Mouse (Mus musculus) heart, embryonic 13.5 days (tissue): ENCODE measurements around the gene Pus1. TPM values are rescaled to one million over a fixed set of nuclear protein-coding genes. Genes with fewer than 3 reads are reported as not detected.
A peak's percentile ranks its signal among the peaks of the same experiment; 100 is the strongest.
"Not testable (repeated sequence)": the region's sequence is repeated elsewhere in the genome, so short reads cannot be mapped to it uniquely, and the experiment has no call there.

Source experiments
- ATAC-seq: fragments of 200-750 bp; cut with Nextera tagmentation; 2 replicates; pipeline ENCODE4 v1.8.0; 2017; ENCODE audit warnings: moderate TSS enrichment; ENCODE audit not compliant: insufficient number of reproducible peaks, low FRiP score, low TSS enrichment; ENCODE audit errors: extremely low read depth
- H3K27ac ChIP-seq: fragments of 300-500 bp; sonication (generic); replicated peaks from 2 replicates; pipeline ENCODE4 v1.5.1; 2015; ENCODE audit warnings: moderate library complexity, mild to moderate bottlenecking, inconsistent platforms
- H3K27me3 ChIP-seq: fragments of 300-500 bp; sonication (generic); replicated peaks from 2 replicates; pipeline ENCODE4 v1.6.1; 2015; ENCODE audit warnings: mild to moderate bottlenecking, inconsistent platforms
- H3K36me3 ChIP-seq: fragments of 300-500 bp; sonication (generic); 2 replicates; pipeline ENCODE4 v1.6.1; 2015; ENCODE audit warnings: mild to moderate bottlenecking, inconsistent platforms
- H3K4me1 ChIP-seq: fragments of 300-500 bp; sonication (generic); 2 replicates; pipeline ENCODE4 v1.6.1; 2015; ENCODE audit warnings: inconsistent platforms
- H3K4me2 ChIP-seq: fragments of 300-500 bp; sonication (generic); 2 replicates; pipeline ENCODE4 v1.6.1; 2015; ENCODE audit warnings: inconsistent platforms, mild to moderate bottlenecking, moderate library complexity
- H3K4me3 ChIP-seq: fragments of 300-500 bp; sonication (generic); 2 replicates; pipeline ENCODE4 v1.5.1; 2015; ENCODE audit warnings: moderate library complexity, mild to moderate bottlenecking, inconsistent platforms
- H3K9ac ChIP-seq: fragments of 300-500 bp; sonication (generic); 2 replicates; pipeline ENCODE4 v1.6.1; 2015; ENCODE audit warnings: inconsistent platforms, mild to moderate bottlenecking, moderate library complexity
- H3K9me3 ChIP-seq: fragments of 300-500 bp; sonication (generic); 2 replicates; pipeline ENCODE4 v1.6.1; 2016; ENCODE audit warnings: inconsistent platforms
- WGBS: fragments of 180-500 bp; shearing (Covaris S2); methylation state at CpG from one replicate; pipeline ENCODE4 v1.1.7; 2015; ENCODE audit warnings: mixed read lengths; 5-methylcytosine and 5-hydroxymethylcytosine counted together
- polyA plus RNA-seq: library from polyadenylated mRNA; unstranded; fragments of >200 nt; fragmentation: Nextera tagmentation; extraction: Ambion mirVana; gene quantifications from 2 replicates; pipeline ENCODE4 v1.2.1, GENCODE M21; 2015

The Pus1 gene
- polyA plus RNA-seq, 1 experiment from 2014 or later: 32.6 TPM

GRCm38 (mm10) chr5:110780761-110781528 lies 486 bp upstream of the Pus1 start:
- WGBS: 59% methylated on average over 10 of the region's 10 CpGs
- ATAC-seq: no peak
- no peaks in the 10 kb centered on the region for H3K27me3 ChIP-seq
- H3K4me3 ChIP-seq: peak overlapping the region; percentile 83
- H3K36me3 ChIP-seq: peaks cover 42% of the 10 kb centered on the region
- H3K9me3 ChIP-seq: no peaks in the 10 kb centered on the region
- H3K4me2 ChIP-seq: peak overlapping the region; percentile 89
- no peak overlapping the region; the same call in 1 of the 2 replicates for H3K27ac ChIP-seq
- peaks cover 21% of the 10 kb centered on the region for H3K4me1 ChIP-seq
- peak overlapping the region; percentile 84 for H3K9ac ChIP-seq

DNA sequence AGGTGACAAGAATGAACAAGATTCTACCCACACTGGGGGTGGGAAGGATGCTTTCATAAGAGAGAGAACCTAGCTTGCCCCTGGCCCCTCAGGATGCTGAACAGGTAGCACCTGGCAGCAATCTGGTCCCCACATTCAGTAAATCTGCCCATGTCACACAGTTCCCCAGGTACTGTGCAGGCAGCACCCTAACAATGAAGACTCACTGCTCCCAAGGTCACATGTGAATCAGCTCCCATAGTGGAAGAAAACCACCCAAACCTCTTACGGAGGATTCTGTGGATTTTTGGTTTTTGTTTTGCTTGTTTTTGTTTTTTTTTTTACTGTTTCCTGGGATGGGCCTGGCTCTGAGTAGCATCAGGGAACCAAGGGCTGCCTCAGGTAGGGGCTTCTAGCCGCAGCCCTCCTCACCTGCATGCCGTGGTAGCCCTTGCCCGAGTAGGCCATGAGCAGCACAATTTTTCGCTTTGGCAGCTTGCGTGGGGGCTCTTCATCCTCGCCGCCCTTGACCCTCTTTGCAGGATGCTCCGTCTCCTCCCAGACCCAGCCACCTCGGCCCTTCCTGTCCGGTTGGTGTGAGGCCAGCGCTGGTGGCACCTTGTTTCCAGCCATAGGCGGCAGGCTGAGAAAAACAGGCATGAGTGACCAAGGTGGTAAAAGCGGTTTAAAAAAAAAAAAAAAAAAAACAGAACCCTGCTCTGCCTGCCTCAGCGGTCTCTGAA lies 1.0 kb downstream of the Pus1 start:
- WGBS: 20% methylated on average over 15 of the region's 15 CpGs
- no peaks in the 10 kb centered on the region for H3K9me3 ChIP-seq
- H3K4me3 ChIP-seq: peak overlapping the region; percentile 83
- H3K27ac ChIP-seq: no peak overlapping the region
- peak overlapping the region; percentile 89 for H3K4me2 ChIP-seq
- peak overlapping the region; percentile 84 for H3K9ac ChIP-seq
- no peaks in the 10 kb centered on the region for H3K27me3 ChIP-seq
- no peak for ATAC-seq
- peaks cover 45% of the 10 kb centered on the region for H3K36me3 ChIP-seq
- H3K4me1 ChIP-seq: peaks cover 21% of the 10 kb centered on the region

GRCm38 (mm10) chr5:110778263-110778662 lies 2.2 kb downstream of the Pus1 start:
- peaks cover 56% of the 10 kb centered on the region for H3K36me3 ChIP-seq
- 91% methylated on average over 12 of the region's 12 CpGs for WGBS

GRCm38 (mm10) chr5:110776141-110776540 lies 4.3 kb downstream of the Pus1 start:
- Histone ChIP-seq H3K4me2 (no peak overlapping the region), H3K4me1 (peaks cover 19% of the 10 kb centered on the region), H3K9ac (no peak overlapping the region), H3K4me3 (no peak overlapping the region), H3K9me3 (no peaks in the 10 kb centered on the region), H3K27ac (no peak overlapping the region), H3K27me3 (no peaks in the 10 kb centered on the region), H3K36me3 (peaks cover 63% of the 10 kb centered on the region)
- no peak for ATAC-seq
- 78% methylated on average over 2 of the region's 2 CpGs for WGBS

More at GRCm38 (mm10) chr5:110778263-110778662, 2.2 kb downstream of the Pus1 start:
- H3K27me3 ChIP-seq: no peaks in the 10 kb centered on the region
- H3K4me3 ChIP-seq: no peak overlapping the region
- H3K4me1 ChIP-seq: peaks cover 21% of the 10 kb centered on the region
- ATAC-seq: no peak
- no peak overlapping the region for H3K4me2 ChIP-seq
- H3K9ac ChIP-seq: no peak overlapping the region
- H3K9me3 ChIP-seq: no peaks in the 10 kb centered on the region
- H3K27ac ChIP-seq: no peak overlapping the region

GRCm38 (mm10) chr5:110774511-110774910 lies 5.9 kb downstream of the Pus1 start:
- no peak for ATAC-seq
- peaks cover 63% of the 10 kb centered on the region for H3K36me3 ChIP-seq
- 89% methylated on average over 11 of the region's 11 CpGs for WGBS

GRCm38 (mm10) chr5:110772945-110773344 lies 7.5 kb downstream of the Pus1 start:
- not testable (repeated sequence) for H3K27me3 ChIP-seq, H3K4me2 ChIP-seq, H3K27ac ChIP-seq, H3K9ac ChIP-seq, H3K4me3 ChIP-seq, H3K9me3 ChIP-seq, ATAC-seq
- 90% methylated on average over 9 of the region's 10 CpGs for WGBS
- peaks cover 54% of the 10 kb centered on the region for H3K36me3 ChIP-seq
- peaks cover 17% of the 10 kb centered on the region for H3K4me1 ChIP-seq

More at GRCm38 (mm10) chr5:110774511-110774910, 5.9 kb downstream of the Pus1 start:
- no peak overlapping the region for H3K27ac ChIP-seq
- no peaks in the 10 kb centered on the region for H3K27me3 ChIP-seq
- H3K4me2 ChIP-seq: no peak overlapping the region
- no peak overlapping the region for H3K4me3 ChIP-seq
- H3K9ac ChIP-seq: no peak overlapping the region
- H3K9me3 ChIP-seq: no peaks in the 10 kb centered on the region
- peaks cover 11% of the 10 kb centered on the region for H3K4me1 ChIP-seq

- Histone ChIP-seq H3K36me3 (peaks cover 31% of the 10 kb centered on the region), H3K27ac (peak within 1 kb of the TSS; percentile 92), H3K9ac (peak within 1 kb of the TSS; percentile 88), H3K4me2 (peak within 1 kb of the TSS; percentile 73), H3K27me3 (no peaks in the 10 kb centered on the region), H3K4me3 (peak within 1 kb of the TSS; percentile 95), H3K9me3 (no peaks in the 10 kb centered on the region), H3K4me1 (peaks cover 26% of the 10 kb centered on the region)
- peak; percentile 95 for ATAC-seq
- WGBS: under 1% methylated on average over 83 of the region's 83 CpGs
Observed at GRCm38 (mm10) chr5:110770448-110771158, 9.9 kb downstream of the Pus1 start, which contains the start of gene Ep400. Gene Ep400 (minus strand): TSS chr5:110770717.

DNA sequence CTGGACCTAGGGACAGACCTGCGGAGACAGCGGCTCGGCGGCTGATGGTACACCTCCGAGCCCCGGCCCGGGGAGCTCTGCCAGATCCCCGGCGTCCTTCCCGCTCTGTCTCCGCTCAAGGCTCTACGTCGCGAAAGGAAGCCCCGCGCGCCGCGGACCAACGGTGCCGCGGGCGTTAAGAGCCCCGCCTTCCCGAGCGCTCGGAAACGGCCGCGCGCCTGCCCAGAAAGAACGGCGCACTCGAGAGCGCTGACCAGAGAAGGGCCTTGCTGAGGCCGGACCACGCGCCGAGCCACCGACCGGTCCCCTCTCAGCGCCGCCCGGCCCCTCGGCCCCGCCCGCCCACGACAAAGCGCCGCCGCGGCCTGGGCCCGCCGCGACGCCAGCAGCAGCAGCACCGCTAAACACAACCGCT lies 10.4 kb downstream of the Pus1 start:
- Histone ChIP-seq H3K4me3 (peak overlapping the region; percentile 95), H3K4me1 (peaks cover 26% of the 10 kb centered on the region), H3K9me3 (no peaks in the 10 kb centered on the region), H3K27me3 (no peaks in the 10 kb centered on the region), H3K36me3 (peaks cover 25% of the 10 kb centered on the region), H3K27ac (peak overlapping the region; percentile 92), H3K4me2 (peak overlapping the region; percentile 73), H3K9ac (peak overlapping the region; percentile 88)
- ATAC-seq: peak; percentile 44
- WGBS: 1% methylated on average over 58 of the region's 58 CpGs

DNA sequence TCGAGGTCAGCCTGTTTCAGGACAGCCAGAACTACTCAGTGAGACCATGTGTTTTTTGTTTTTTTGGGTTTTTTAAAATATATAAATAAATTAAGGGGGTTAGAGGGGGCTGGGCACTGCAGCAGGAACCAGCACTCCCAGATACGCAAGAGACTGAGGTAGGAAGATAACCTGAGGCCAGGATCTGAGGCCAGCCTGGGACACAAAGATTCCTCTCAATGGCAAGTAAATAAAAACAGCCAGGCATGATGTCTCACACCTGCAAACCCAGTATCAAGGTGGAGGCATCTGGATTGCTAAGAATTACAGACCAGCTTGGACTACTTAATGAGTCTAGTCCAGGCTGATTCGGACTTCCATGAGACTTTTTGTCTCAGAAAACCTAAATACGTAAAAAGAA lies 11.2 kb downstream of the Pus1 start:
- WGBS: 45% methylated on average over 4 of the region's 4 CpGs
- Histone ChIP-seq H3K4me2 (peak overlapping the region; percentile 73), H3K36me3 (peaks cover 17% of the 10 kb centered on the region), H3K9me3 (no peaks in the 10 kb centered on the region), H3K27me3 (no peaks in the 10 kb centered on the region), H3K9ac (peak overlapping the region; percentile 88), H3K27ac (peak overlapping the region; percentile 92; the same call in 1 of the 2 replicates), H3K4me3 (peak overlapping the region; percentile 95), H3K4me1 (peaks cover 26% of the 10 kb centered on the region)
- no peak for ATAC-seq

DNA sequence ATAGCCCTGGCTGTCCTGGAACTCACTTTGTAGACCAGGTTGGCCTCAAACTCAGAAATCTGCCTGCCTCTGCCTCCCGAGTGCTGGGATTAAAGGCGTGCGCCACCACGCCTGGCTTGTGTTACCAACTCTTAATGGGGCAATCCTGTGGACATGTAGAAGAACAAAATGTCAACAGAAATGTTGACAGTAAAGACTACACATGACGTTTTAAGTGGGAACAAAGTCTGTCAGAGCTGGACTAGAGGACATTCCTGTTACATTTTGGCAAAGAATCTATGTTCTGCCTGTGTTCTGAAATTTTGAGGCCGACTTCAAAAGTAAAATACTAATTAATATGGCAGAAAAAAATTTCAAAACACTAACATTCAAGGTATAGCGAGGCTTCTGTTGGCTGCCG lies 16.6 kb downstream of the Pus1 start:
- ATAC-seq: no peak
- Histone ChIP-seq H3K4me3 (no peak overlapping the region), H3K27me3 (no peaks in the 10 kb centered on the region), H3K9ac (no peak overlapping the region), H3K4me2 (no peak overlapping the region), H3K9me3 (no peaks in the 10 kb centered on the region), H3K36me3 (peaks cover 8% of the 10 kb centered on the region; the same call in 1 of the 2 replicates), H3K4me1 (peaks cover 18% of the 10 kb centered on the region), H3K27ac (no peak overlapping the region)
- WGBS: 90% methylated on average over 8 of the region's 8 CpGs

GRCm38 (mm10) chr5:110745021-110745420 lies 35.4 kb downstream of the Pus1 start:
- Histone ChIP-seq H3K36me3 (peaks cover 20% of the 10 kb centered on the region), H3K4me3 (no peak overlapping the region), H3K4me2 (no peak overlapping the region), H3K27ac (no peak overlapping the region), H3K27me3 (no peaks in the 10 kb centered on the region), H3K9ac (no peak overlapping the region), H3K9me3 (no peaks in the 10 kb centered on the region), H3K4me1 (no peaks in the 10 kb centered on the region)
- WGBS: 61% methylated on average over 1 of the region's 1 CpGs
- no peak for ATAC-seq
